Mouse (Mus musculus) frontal cortex, postnatal 36 days (tissue): ENCODE results near the gene BC017158.

Experiments used
- DNase-seq, 2 experiments: peaks; one replicate each; pipeline ENCODE4 v3.0.0; 2022; ENCODE audit warnings: low spot score in 2 of 2

BC017158 gene

GRCm38 (mm10) chr7:128309216-128309615 lies 11.2 kb upstream of the BC017158 start:
- DNase-seq = no peak

GRCm38 (mm10) chr7:128307851-128308250 lies 9.9 kb upstream of the BC017158 start:
- no peak for DNase-seq

- DNase-seq = peak; percentile 17 to 30
Measured at GRCm38 (mm10) chr7:128304907-128305306, 6.9 kb upstream of the BC017158 start.

GRCm38 (mm10) chr7:128304198-128304597 lies 6.2 kb upstream of the BC017158 start:
- no peak for DNase-seq

- no peak for DNase-seq
Measured at GRCm38 (mm10) chr7:128302151-128302550, 4.2 kb upstream of the BC017158 start.

GRCm38 (mm10) chr7:128300952-128301351 lies 3.0 kb upstream of the BC017158 start:
- DNase-seq = no peak

GRCm38 (mm10) chr7:128298481-128299342 lies 742 bp upstream of the BC017158 start:
- DNase-seq = peak in 1 of 2 experiments; percentile 7

GRCm38 (mm10) chr7:128297291-128297616 lies 716 bp downstream of the BC017158 start:
- no peak for DNase-seq

- DNase-seq = no peak
Measured at GRCm38 (mm10) chr7:128296514-128296913, 1.5 kb downstream of the BC017158 start.

GRCm38 (mm10) chr7:128294785-128295184 lies 3.2 kb downstream of the BC017158 start:
- no peak for DNase-seq

- DNase-seq = no peak
Measured at GRCm38 (mm10) chr7:128288923-128289544, 8.9 kb downstream of the BC017158 start.

- no peak for DNase-seq
Measured at GRCm38 (mm10) chr7:128285060-128285459, 12.9 kb downstream of the BC017158 start.

GRCm38 (mm10) chr7:128284047-128284446 lies 13.9 kb downstream of the BC017158 start:
- DNase-seq = no peak

- DNase-seq = no peak
Measured at GRCm38 (mm10) chr7:128282532-128283244, 15.3 kb downstream of the BC017158 start.

- DNase-seq = no peak
Measured at GRCm38 (mm10) chr7:128281765-128282164, 16.2 kb downstream of the BC017158 start.

GRCm38 (mm10) chr7:128279750-128280149 lies 18.2 kb downstream of the BC017158 start:
- DNase-seq = no peak

GRCm38 (mm10) chr7:128276051-128276450 lies 21.9 kb downstream of the BC017158 start:
- DNase-seq = no peak

GRCm38 (mm10) chr7:128271496-128271895 lies 26.5 kb downstream of the BC017158 start:
- no peak for DNase-seq

GRCm38 (mm10) chr7:128270431-128270850 lies 27.5 kb downstream of the BC017158 start:
- DNase-seq = no peak

GRCm38 (mm10) chr7:128267813-128268212 lies 30.2 kb downstream of the BC017158 start:
- no peak for DNase-seq

- DNase-seq = no peak
Measured at GRCm38 (mm10) chr7:128267391-128267790, 30.6 kb downstream of the BC017158 start.

GRCm38 (mm10) chr7:128266056-128266455 lies 31.9 kb downstream of the BC017158 start:
- no peak for DNase-seq

- no peak for DNase-seq
Measured at GRCm38 (mm10) chr7:128265411-128265810, 32.6 kb downstream of the BC017158 start, which contains the start of gene Slc5a2. Gene Slc5a2, plus strand, starts transcription at chr7:128265657.
